Mouse (Mus musculus): Measurements from ENCODE around the gene Il5.

The Il5 gene

DNA sequence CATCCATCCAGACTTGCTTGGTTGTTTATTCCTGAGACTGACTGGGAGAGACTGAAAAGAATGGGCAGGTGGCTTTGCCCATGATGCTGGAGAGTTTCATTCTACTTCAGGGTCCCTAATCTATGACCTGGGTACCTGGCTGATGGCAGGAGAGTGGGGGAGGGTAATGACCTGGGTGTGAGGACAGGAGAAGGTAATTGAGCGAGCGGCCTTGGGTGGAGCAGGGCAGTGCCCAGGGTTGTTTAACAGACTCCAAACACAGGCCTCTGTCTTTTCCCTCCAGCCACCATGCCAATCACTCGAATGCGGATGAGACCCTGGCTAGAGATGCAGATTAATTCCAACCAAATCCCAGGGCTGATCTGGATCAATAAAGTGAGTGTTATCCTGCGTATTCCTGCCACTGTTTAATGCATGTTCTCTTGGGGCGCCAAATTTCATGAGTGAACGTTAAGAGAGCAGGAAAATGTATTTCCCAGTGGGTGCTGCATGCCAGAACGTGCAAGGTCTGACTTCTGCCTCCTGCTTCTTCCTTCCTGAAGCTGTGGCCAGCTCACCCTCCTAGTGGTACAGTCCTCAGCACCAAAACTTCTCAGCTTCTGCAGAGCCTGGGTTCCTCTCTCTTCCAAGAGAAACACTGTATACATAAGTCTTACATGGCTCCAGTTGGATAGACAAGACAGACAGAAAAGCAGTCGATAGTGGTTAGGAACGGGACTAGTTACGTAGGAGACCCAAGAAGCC is 50.6 kb downstream of the Il5 start:
- DNase-seq: no peak

DNA sequence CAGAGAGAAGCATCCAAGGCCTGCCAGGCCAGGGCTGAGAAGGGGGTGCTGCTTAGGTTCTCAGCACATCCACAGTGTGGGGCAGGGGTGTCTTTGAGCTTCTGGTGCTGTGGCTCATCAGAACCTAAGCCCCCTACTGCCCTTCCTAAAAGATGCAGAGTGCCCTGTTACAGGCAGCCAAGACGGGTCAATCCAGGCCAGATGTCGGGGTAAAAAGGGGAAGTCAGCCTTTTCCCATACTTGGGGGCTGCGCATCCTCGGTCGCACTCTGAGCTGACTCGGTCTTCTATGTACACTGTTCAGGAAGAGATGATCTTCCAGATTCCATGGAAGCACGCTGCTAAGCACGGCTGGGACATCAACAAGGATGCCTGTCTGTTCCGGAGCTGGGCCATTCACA is 51.9 kb downstream of the Il5 start:
- no peak for DNase-seq

GRCm38 (mm10) chr11:53773087-53773486 is 52.5 kb downstream of the Il5 start, which contains the start of gene Gm17334:
TSS of gene Gm17334 (minus strand) at chr11:53773187.
- no peak for DNase-seq

- no peak for DNase-seq
Measured at GRCm38 (mm10) chr11:53773641-53774360, 53.2 kb downstream of the Il5 start.
